Mouse (Mus musculus): ENCODE results near the gene Olfr1532-ps1. TPM values are rescaled to one million over a fixed set of nuclear protein-coding genes. Genes with fewer than 3 reads are reported as not detected.

The Olfr1532-ps1 gene
- polyA plus RNA-seq, 1 experiment from 2014 or later, result not detected

Other genes with a start within 250 kb of the Olfr1532-ps1 start
- gene Olfr693, start 227.4 kb upstream of the Olfr1532-ps1 start, polyA plus RNA-seq (2014; fragmentation: Nextera tagmentation; extraction: Ambion mirVana), result not detected in 2 replicates
- not detected in 2 replicates for gene Olfr694, start 216.2 kb upstream of the Olfr1532-ps1 start, polyA plus RNA-seq (2014; fragmentation: Nextera tagmentation; extraction: Ambion mirVana)
- not detected in 2 replicates for gene Olfr695, start 191.6 kb upstream of the Olfr1532-ps1 start, polyA plus RNA-seq (2014; fragmentation: Nextera tagmentation; extraction: Ambion mirVana)
- not detected in 2 replicates for gene Olfr697, start 165.6 kb upstream of the Olfr1532-ps1 start, polyA plus RNA-seq (2014; fragmentation: Nextera tagmentation; extraction: Ambion mirVana)
- not detected in 2 replicates for gene Olfr698, start 152.6 kb upstream of the Olfr1532-ps1 start, polyA plus RNA-seq (2014; fragmentation: Nextera tagmentation; extraction: Ambion mirVana)
- gene Olfr699, start 114.8 kb upstream of the Olfr1532-ps1 start, polyA plus RNA-seq (2014; fragmentation: Nextera tagmentation; extraction: Ambion mirVana), result not detected in 2 replicates
- gene Olfr700, start 99.2 kb upstream of the Olfr1532-ps1 start, polyA plus RNA-seq (2014; fragmentation: Nextera tagmentation; extraction: Ambion mirVana), result not detected in 2 replicates
- not detected in 2 replicates for gene Olfr701, start 93.9 kb upstream of the Olfr1532-ps1 start, polyA plus RNA-seq (2014; fragmentation: Nextera tagmentation; extraction: Ambion mirVana)
- not detected in 2 replicates for gene Olfr702, start 74.1 kb upstream of the Olfr1532-ps1 start, polyA plus RNA-seq (2014; fragmentation: Nextera tagmentation; extraction: Ambion mirVana)
- not detected in 2 replicates for gene Olfr703, start 64.6 kb upstream of the Olfr1532-ps1 start, polyA plus RNA-seq (2014; fragmentation: Nextera tagmentation; extraction: Ambion mirVana)
- gene Olfr704, start 44.8 kb upstream of the Olfr1532-ps1 start, polyA plus RNA-seq (2014; fragmentation: Nextera tagmentation; extraction: Ambion mirVana), result not detected in 2 replicates
- gene Olfr705, start 31.1 kb upstream of the Olfr1532-ps1 start, polyA plus RNA-seq (2014; fragmentation: Nextera tagmentation; extraction: Ambion mirVana), result not detected in 2 replicates
- gene Olfr706, start 19.8 kb upstream of the Olfr1532-ps1 start, polyA plus RNA-seq (2014; fragmentation: Nextera tagmentation; extraction: Ambion mirVana), result not detected in 2 replicates
- not detected in 2 replicates for gene Olfr707, start 6.8 kb upstream of the Olfr1532-ps1 start, polyA plus RNA-seq (2014; fragmentation: Nextera tagmentation; extraction: Ambion mirVana)
- not detected in 2 replicates for gene Olfr709-ps1, start 24.2 kb downstream of the Olfr1532-ps1 start, polyA plus RNA-seq (2014; fragmentation: Nextera tagmentation; extraction: Ambion mirVana)
- not detected in 2 replicates for gene Olfr710, start 40.3 kb downstream of the Olfr1532-ps1 start, polyA plus RNA-seq (2014; fragmentation: Nextera tagmentation; extraction: Ambion mirVana)
- gene Olfr6, start 55.9 kb downstream of the Olfr1532-ps1 start, polyA plus RNA-seq (2014; fragmentation: Nextera tagmentation; extraction: Ambion mirVana), result not detected in 2 replicates
- not detected in 2 replicates for gene Olfr711, start 67.5 kb downstream of the Olfr1532-ps1 start, polyA plus RNA-seq (2014; fragmentation: Nextera tagmentation; extraction: Ambion mirVana)
- gene Olfr2, start 98.1 kb downstream of the Olfr1532-ps1 start, polyA plus RNA-seq (2014; fragmentation: Nextera tagmentation; extraction: Ambion mirVana), result not detected in 2 replicates
- gene Olfr713, start 123.2 kb downstream of the Olfr1532-ps1 start, polyA plus RNA-seq (2014; fragmentation: Nextera tagmentation; extraction: Ambion mirVana), result not detected in 2 replicates
- not detected in 2 replicates for gene Olfr714, start 163.0 kb downstream of the Olfr1532-ps1 start, polyA plus RNA-seq (2014; fragmentation: Nextera tagmentation; extraction: Ambion mirVana)
- gene Olfr17, start 185.2 kb downstream of the Olfr1532-ps1 start, polyA plus RNA-seq (2014; fragmentation: Nextera tagmentation; extraction: Ambion mirVana), result not detected in 2 replicates
- gene Olfr715b, start 202.4 kb downstream of the Olfr1532-ps1 start, polyA plus RNA-seq (2014; fragmentation: Nextera tagmentation; extraction: Ambion mirVana), result not detected in 2 replicates
- gene Olfr715, start 223.1 kb downstream of the Olfr1532-ps1 start, polyA plus RNA-seq (2014; fragmentation: Nextera tagmentation; extraction: Ambion mirVana), result not detected in 2 replicates
- gene Olfr716, start 230.3 kb downstream of the Olfr1532-ps1 start, polyA plus RNA-seq (2014; fragmentation: Nextera tagmentation; extraction: Ambion mirVana), result not detected in 2 replicates